Mouse (Mus musculus) embryonic fibroblast, embryonic 13.5 days (primary cell): ENCODE data around the gene Brix1.
"Not testable (repeated sequence)": the region's sequence is repeated elsewhere in the genome, so short reads cannot be mapped to it uniquely, and the experiment has no call there.

ENCODE experiments used
- CTCF ChIP-seq: IDR thresholded peaks from 2 replicates; pipeline ENCODE4 v1.5.1; 2011; ENCODE audit warnings: mild to moderate bottlenecking, control low read depth, low read length, moderate library complexity, borderline replicate concordance; ENCODE audit not compliant: insufficient read depth
- POLR2A ChIP-seq: IDR thresholded peaks from 2 replicates; pipeline ENCODE4 v1.6.1; 2011; ENCODE audit warnings: low read depth, mild to moderate bottlenecking, control low read depth, low read length, moderate library complexity

DNA sequence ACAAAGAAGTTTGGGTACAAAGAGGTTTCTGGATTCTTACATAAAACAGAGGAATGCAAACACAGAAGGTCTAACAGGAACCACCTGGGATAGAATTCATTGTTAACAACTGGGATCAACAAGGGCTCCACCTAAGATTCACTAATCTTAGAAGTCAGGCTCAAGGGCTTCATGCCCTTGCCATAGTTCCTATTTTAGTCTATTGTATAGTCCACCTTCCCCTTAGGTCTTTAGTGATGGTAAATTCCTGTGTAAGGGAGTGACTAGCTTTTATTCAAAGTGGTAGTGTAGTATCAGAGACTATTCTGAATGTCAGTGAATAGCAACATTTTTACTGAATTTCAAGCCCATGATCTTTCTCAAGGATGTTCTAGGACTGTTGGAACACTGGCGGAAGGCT lies 10.9 kb upstream of the Brix1 start:
- not testable (repeated sequence) for TF ChIP-seq CTCF, POLR2A
